Mouse (Mus musculus) embryo, embryonic 9.5 days (tissue): ENCODE results near the gene Pigw.

ENCODE experiments used
- DNase-seq: peaks from one replicate; pipeline ENCODE4 v3.0.0-alpha.2; 2017; ENCODE audit errors: extremely low spot score

Pigw gene

DNA sequence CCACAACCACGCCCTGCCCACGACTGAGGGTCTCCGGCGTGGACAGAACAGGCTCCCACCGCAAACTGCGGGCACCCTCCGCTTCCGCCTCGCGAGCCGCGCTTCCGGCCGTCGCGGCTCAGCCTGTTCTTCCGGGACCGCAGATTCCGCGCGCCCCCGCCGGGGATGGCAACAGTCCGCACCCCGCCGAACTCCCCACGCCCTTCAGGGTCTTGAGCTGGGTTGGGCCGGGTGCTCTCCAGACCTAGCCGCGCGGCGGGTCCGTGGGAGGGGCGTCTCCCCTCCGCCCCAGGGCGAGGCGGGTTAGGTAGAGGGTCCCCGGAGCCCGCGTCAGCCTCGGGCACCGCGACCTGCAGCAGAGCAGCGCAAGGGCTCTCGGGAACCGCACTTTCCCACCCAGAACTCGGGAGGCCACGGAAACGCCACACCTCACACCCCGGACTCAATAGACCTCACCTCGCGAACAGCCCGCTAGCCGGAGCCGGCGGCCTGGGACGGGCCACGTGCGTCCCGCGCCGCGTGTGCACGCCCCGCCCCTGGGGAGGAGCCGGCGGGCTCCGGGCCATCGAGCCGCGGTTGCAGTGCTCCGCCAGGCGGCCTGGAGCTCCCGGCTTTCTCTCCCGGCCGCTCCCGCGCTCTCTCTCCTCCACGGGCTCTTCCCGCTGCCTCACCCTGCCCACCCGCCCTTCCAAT lies at the start of gene Pigw, which contains the start of gene Myo19:
Gene Pigw, minus strand, starts transcription at position 514 of the 693 bp plus-strand sequence.
Gene Myo19, plus strand, starts transcription at position 377 of the 693 bp plus-strand sequence.
- DNase-seq: peak; percentile 82

DNA sequence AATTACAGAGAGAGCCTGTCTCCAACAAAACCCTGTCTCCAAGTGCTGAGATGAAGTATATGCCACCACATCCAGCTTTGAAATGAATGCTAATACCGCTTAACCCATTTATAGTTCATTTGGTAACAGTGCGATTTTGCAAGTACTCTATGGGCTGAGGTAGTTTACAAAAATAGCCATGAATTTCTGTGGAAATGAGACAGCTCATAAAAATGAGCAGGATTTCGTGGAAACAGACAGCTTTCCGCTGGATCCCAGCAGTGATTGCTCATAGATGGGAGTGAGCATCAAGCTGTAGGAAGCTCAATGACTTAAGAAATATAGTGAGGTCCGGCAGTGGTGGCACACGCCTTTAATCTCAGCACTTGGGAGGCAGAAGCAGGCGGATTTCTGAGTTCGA lies 40.9 kb upstream of the Pigw start:
- DNase-seq: no peak

DNA sequence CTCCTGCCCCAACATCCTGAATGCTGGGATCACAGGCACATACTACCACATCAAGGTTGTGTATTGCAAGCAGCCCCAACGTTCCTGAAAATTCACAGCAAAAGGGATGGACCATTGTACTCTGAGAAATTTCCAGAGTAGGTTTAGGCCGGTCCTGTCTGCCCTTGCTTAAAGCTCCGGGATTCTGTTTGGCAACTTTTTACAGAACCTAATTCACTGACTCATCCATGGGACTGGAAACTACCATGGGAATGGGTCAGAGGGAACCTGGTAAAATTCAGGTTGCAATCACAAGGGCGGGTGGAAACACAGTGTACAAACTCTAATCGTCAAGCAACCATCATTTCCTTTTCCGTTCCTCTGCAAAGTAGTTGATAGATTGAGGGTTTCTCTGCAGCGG lies 39.9 kb upstream of the Pigw start:
- DNase-seq: no peak

DNA sequence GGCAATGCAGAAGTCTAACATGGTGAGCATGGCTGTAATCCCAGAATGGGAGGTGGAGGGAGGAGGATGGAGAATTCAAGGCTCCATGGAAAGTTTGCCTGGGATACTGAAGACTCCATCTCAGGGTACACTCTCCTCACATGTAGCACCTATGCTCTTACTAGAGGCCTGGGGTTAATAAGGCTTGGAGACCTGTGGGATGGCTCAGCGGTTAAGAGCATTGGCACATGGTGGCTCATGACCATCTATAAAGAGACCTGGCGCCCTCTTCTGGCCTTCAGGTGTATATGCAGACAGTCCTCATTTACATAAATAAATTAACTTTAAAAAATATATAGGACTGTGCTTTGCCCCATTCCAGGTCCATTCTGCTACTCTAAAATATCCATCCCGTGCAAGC lies 39.2 kb upstream of the Pigw start:
- peak; percentile 7 for DNase-seq

DNA sequence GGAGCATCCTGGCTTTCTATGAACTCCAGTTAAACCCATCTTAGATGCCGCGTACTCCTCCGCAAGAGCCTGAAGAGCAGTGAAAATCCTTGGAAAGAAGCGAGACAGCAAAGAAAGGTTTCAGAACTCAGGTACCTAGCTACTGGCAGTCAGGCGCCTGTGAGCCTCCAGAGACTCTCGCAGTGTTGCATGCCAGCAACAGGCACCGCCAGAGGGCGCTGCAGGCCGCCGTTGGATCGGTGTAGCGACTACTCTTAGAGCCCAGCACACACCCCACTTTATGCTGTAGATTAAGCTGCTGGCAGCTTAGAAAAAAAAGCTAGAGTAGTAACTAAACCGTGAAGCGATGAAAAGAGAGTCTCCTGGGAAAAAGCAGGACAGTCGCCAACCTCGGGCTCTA lies 38.3 kb upstream of the Pigw start:
- DNase-seq: peak; percentile 87

DNA sequence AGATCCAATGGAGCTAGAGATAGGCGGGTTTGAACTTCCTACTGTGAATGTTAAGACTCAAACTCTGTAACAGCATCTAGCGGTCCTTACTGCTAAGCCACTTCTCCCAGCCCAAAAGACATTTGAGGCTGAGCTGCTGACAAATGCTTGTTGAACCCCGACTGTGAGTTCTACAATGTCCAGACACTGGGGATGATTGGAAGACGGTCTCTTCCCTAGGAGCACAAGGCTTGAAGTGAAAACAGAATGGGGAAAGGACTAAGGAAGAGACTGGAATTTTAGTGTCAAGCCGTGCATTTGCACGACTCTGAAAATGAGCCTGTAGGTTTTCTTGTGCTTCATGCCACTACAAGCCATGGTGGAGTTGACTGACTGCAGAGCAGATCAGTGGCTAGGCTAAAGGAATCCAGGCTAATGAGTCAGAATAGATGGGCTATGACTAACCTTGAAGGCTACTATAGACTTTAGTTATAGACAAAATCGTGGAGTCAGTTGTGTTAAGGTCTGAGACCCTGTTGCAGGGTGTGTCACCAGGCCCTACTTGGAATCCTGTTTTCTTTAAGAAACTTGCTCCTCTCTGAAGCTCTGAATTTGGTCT lies 36.7 kb upstream of the Pigw start:
- DNase-seq: no peak

DNA sequence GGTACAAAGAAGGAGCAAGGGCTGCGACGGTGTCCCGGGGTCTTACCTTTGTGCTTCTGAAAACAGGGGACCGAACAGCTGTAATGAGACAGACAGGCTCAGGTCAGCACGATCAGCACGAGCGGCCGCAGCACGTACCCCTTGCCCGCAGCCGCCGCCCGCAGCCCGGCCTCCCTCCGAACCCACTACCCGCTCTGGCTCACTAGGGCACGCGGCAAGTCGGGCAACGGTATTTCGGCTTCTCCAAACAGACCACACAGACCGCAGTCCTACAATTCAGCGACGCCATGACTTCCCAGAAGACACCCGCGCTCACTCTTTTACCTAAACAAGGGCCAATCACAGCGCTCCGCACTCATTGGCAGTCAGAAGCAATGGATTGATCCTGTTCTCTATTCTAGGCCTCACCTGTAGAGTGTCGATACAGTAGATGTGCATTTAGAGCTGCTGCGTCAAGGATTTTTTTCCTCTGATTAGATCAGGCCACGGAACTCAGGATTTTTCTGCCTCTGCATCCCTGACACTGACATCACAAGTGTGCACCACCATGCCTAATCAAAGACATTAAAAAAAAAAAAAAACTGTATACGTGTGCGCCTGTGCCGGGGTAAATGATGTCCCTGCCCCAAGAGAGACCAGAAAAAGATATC lies 36.1 kb upstream of the Pigw start, which contains the start of gene Znhit3:
Gene Znhit3, minus strand, starts transcription at position 314 of the 650 bp plus-strand sequence.
- DNase-seq: peak; percentile 81

DNA sequence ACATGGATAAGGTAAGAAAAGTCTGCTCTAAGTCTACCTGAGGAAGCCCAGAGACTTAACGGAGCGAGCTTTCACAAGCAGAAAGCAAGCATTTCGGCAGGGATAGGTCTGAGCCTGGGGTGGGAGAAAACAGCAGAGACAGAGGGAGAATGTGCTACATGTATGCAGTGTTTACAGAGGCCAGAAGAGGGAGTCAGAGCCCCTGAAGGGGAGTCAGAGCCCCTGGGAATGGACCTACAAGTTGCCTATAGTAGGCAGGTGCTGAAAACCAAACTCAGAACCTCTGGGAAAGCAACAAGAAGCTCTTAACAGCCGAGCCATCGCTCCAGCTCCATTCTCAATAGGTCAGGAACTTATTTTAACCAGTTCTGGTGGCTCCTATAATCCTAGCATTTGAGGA lies 34.6 kb upstream of the Pigw start:
- DNase-seq: no peak

DNA sequence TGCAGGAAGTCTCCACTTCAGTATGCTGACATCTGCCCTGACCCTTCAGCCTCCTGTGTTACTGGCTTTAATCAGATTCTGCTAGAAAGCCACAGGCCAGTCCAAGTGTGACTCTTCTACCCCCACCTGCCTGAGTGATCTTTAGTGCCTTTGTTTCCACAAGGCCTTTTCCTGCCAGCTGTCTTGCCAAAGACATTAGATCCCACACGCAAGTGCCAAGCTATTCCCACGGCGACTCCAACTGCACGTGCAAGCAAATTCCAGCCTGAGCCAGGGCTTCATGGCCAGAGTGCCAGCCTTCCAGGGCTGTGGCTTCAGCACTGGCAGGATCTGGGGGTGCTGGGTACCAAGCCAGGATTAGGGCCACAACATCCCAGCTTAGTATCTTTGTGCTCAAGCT lies 30.3 kb upstream of the Pigw start:
- DNase-seq: no peak

DNA sequence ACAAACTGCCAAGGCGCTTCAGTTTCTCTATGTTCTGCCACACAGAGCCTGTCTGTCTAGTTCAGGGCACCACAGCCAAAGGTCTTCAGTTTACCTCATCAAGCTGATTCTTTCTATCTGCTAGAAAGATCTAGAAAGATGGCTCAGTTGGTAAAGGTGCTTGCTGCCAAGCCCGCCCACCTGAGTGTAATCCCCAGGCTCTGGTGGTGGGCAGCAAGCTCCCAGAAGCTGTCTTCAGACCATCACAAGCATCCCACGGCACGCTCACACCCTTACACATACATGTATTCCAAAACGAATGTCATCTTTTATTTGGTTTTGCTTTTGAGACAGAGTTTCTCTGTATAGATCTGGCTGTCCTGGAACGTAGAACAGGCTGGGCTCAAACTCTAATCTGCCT lies 28.4 kb upstream of the Pigw start:
- DNase-seq: no peak

DNA sequence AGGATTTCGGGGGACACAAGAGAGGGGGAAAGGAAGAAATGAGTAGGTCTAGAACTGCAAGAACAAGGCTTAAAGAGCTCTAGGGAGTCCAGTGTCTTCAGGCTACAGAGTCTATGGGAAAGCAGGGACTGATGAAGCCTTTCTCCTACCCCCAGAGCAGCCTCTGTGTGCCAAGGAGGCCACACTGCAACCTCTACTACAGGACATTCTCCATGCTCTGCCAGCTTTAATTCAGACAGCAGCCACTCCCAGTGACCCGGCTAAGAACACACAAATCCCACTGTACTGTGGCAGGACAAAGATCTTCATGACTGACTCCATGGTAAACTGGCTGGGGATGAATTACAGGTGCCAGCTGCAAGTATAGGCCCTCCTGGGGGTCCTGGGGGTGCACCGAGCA lies 27.0 kb upstream of the Pigw start:
- DNase-seq: no peak

DNA sequence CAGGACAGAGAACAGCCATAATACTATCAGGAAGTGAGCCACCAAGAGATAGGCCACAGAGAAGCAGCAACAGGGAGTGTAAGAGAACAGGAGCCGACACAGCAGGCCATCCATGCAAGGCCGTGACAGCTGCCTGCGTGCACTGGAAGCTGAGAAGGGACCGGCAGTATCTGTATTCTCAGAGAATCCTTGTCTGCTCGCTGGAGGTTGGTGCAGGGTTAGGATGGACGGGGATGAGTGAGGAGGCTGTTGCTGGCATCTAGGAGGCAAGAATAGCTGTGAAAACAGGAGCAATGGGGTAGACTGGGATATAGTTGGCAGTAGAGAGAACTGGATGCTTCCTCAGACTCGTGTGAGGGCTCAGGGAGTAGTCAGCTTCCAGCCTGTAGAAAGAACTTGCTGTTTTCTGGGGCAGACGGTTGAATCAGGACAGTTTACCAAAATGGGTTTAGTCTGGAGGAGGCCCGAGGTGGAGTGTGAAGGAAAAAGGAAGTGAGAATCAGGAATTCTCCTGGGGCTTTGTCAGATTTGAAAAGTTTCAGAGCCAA lies 24.6 kb upstream of the Pigw start:
- DNase-seq: no peak

DNA sequence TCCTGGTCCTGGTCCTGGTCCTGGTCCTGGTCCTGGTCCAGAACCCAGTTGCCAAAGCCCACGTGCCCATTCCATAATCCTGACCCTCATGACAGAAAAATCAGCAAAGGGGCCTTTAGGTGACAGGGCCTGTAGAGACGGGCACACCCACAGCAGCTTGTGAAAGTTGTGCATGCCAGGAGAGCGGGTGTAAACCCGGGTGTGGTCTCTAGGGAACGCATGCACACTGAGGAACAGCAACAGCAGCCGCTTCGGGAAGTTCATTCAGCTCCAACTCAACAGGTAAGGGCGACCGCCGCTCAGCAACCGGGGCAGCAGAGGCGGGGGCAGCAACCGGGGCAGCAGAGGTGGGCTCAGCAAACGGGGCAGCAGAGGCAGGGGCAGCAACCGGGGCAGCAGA lies 13.0 kb upstream of the Pigw start:
- DNase-seq: no peak

DNA sequence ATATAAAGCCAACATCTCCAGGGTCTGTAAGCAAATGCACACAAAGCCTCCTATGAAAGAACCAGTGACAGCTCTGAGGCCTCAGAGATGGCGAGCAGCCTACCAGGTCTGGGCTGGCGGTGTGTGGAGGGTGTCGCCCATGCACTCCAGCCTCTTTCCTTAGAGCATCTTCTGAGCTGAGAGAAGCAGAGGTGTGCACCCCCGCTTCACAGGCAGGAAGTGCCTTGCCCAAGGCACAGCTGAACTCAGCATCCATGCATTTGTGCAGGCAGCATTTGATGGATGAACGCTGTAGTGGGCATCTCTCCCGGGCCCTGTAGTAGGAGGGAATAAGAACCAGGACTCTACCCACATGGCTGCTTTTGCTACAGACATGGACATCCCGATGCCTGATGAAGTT lies 11.6 kb upstream of the Pigw start:
- DNase-seq: no peak

DNA sequence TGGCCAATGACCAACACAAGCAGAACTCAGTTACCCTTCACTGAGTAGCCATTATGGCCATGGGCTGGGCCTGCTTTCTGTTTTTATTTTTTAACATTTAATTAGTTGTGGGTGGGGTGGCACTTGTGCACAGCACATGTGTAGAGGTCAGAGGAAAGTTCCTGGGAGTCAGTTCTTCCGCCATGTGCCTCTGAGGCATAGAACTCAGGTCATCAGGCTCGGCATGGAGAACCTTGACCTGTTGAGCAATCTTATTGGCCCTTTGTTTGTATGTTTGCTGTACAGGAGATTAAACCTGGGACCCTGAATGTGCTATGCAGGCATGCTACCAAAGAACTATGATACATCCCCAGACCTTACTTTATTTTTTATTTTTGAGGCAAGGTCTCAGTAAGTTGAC lies 9.4 kb upstream of the Pigw start:
- no peak for DNase-seq

DNA sequence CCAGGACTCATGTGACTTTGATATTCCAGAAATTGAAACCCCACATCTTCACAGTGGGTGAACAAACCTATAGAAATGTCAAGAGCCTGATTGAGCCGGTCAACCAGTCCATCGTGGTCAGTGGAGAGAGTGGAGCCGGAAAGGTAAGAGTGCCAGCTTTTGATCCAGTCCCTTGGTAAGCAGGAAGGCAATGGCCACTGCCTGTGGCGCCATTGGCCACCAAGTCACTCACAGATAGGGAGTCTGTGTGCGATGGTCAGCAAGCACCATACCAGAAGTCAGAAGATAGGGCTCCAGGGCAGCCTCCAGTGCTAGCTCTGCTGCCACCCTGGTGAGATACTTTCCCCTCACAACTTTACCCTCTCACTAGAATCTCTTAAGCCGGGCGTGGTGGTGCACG lies 7.9 kb upstream of the Pigw start:
- DNase-seq: no peak

DNA sequence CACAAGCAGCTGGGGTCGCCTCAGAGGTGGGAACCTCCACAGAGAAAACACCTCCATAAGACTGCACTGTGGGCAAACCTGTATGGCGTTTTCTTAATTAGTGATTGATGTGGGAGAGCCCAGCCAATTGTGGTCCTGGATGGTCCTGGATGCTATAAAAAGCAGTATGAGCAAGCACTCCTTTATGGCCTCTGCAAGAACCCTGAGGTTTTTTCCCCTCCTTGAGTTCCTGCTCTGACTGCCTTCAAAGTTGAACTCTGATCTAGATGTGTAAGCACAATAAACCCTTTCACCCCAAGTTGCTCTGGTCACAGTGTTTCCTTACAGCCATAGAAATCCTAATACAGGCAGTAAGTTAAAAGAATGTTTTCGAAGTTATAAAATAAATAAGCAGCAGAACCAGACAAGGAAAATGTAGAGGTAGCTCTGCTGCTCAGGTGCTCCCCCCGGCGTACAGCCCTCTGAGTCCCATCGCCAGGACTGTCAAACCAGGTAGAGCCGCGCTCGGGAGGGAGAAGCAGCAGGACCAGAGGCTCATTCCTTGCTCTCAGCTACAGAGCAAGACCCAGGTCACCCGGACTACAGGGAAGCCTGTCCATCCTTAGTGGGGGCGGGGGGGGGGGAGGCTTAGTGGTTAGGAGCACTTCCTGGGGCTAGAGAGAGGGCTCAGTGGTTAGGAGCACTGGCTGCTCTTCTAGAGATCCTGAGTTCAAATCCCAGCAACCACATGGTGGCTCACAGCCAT lies 6.9 kb upstream of the Pigw start:
- no peak for DNase-seq

DNA sequence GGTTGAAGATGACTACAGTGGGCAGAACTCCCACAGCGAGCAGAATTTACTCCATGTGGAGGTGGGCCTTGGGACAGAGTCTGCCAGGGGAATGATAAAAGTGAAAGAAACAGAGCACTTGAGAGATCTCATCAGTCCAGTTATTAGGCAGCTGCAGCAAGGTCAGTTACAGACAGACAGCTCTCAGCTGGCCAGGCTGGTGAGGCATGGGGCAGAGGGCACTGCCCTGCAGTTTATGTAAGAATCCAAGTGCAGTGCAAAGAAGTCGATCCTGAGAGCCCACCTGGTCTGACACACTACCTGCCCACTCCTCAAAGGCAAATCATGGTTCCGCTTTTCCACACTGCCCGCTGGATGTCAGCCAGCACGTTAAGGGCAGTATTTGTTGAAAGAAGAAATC lies 6.2 kb upstream of the Pigw start:
- DNase-seq: no peak

DNA sequence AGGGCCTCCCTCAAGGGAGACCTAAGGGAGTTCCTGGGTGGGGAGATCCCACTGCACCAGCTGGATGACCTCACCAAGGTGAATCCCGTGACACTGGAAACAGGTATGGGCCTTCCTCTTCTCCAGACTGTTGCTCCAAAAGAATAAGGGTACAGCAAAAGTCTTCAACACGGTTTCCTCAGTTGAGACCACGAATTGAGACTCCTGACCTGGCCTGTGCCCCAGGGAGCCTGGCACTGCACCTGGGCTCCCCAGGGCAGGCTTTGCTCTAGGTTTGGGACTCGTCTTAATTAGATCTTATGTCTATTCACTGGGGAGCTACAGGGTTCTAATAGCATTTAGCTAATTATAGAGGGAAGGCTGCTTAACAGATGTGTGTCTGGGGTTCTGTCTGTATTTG lies 5.2 kb upstream of the Pigw start:
- DNase-seq: no peak

DNA sequence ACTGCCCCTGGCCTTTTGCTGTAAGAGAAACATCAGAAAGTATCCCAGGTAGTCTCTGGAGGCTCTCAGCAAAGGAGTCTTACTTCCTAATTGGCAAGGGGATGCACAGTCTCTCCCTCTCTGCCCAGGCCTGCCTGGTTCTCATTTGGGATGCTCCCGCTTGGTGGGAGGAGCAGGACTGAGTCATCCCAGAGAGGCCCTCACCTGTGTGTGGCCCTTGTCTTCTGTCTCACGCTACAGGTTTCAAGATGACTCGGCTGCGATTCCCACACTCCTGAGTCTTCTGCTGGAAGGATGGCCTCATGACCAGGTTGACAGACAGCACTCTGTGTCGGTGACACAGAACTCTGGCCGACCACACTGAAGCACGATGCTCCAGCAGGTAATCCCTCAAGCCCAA lies 2.3 kb upstream of the Pigw start:
- DNase-seq: no peak

DNA sequence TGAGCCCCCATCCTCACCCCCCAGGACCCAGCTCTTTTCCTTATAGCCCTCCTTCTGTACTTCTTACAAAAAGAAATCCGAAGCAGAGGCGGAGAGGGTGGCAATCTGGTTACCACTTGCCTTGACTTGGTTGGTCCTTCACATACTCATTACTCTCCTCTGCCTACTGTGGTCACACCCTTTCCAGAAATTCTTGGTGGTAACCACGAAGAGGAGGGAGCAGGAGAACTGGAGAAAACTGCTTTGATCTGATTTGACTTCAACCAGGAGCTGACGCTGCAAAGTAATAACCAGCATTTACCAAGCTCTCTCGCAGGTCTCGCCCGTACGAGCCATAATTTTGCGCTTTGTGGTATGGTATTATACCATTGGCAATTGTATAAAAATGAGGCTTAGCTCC lies 886 bp upstream of the Pigw start:
- DNase-seq: no peak

DNA sequence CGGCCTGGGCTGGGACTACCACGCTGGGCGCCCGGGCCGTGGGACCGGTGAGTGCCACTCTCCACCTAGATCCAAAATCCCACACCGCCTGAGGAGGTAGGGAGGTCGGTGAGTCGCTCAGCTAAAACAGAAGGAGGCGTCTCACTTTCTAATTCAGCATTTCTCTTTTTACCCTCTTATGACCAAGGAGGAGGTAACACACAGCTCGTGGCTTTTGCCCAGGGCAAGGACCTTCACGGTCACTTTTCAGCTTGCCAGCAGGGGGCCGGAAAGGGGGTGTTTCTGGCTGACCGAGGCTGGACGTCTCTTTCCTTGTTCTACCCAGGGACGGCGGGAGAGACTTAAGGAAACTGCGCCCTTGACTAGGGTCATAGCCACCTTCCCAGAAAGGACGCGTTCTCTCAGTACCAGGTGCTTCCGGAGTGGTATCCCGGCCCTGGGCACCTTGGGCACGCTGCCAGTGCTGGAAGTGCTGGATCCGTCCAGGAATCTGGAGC lies 428 bp upstream of the Pigw start:
- no peak for DNase-seq
